Mouse (Mus musculus): ENCODE measurements around the gene 1700066M21Rik.
A peak's percentile ranks its signal among the peaks of the same experiment; 100 is the strongest.

The 1700066M21Rik gene

DNA sequence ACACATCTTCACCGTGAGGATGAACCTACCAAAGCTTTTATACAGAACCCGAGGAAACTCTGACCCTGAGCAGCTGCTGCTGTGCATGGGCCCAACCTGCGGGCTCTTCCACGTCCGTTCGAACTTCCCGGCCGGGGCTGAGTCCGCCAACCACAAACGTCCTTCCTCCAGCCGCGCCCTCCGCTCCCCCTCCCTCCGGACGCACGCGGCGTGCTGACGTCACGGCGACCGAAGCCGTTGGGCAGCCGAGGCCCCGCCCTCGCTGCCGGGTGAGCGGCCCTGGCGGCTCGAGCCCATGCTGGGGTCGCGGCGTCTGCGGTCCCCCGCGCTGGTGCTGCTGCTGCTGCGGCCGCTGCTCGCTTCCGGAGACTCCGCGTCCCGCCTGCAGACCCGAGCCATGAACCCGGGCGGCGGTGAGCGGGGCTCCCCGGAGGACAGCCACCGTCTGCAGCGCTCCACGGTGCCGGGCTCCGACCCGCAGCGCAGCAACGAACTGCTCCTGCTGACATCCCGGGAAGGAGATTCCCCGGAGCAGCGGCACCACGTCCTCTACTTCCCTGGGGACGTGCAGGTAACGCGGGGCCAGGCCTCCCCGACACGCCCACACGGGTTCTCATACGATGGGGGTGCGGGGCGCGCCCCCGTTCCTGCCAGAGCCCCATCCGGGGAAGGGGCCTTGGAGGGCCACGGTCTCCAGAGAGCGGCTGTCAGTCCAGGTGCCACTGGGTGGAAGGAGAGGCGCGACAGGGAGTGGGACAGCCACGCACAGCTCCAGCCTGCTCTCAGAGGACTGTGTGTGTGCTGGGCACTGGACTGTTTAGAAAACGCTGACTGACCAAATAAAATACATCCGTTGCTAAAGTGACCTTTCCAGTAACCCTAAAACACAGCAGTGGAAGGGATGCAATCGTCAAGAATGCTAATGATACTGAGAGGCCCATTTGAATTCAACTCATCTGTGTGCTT, at the start of gene 1700066M21Rik:
1700066M21Rik (plus strand) TSS at position 245 of the 966 bp plus-strand sequence.
- no peak for DNase-seq (ENCODE audit: extremely low read depth, low read depth, low spot score)

DNA sequence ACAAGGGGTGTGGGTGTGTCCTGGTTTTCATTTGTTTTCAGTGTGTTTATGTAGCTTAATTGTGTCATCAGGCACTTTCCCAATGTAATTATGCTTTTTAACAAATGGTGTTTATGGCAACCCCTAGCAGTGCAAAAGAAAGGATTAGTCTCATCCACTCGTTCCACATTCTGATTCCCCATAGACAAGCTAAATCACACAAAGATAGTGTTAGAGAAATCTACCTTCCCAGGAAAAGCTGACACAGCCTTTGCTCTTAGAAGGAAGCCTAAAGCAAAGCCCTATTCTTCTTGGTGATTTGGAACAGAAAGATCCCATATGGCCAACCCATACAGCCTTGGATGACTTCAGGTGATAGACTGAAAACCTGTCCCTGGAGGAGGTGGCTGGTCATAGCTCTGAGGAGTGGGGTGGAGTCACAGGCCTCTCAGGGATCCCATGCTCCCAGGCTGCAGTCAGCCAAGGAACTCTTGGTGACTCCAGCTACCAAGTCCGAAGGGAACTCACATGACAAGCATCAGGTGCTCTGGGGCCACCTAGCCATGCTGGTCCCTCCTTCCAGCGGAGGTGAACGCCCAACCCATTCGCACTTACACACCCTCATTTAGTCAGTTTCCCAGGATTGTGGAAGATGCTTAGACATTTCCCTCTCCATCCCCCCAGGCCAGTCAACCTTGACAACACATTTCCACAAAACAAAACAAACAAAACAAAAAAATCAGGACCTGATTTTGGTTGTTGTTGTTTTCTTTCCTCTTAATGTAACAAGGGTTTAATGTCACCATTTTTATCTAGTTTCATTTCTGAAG, 47.9 kb upstream of the 1700066M21Rik start:
- DNase-seq (ENCODE audit: extremely low read depth, low read depth, low spot score) = no peak

- DNase-seq (ENCODE audit: extremely low read depth, low read depth, low spot score) = peak; percentile 43
Observed at GRCm38 (mm10) chr1:57330228-57330627, 47.2 kb upstream of the 1700066M21Rik start.

DNA sequence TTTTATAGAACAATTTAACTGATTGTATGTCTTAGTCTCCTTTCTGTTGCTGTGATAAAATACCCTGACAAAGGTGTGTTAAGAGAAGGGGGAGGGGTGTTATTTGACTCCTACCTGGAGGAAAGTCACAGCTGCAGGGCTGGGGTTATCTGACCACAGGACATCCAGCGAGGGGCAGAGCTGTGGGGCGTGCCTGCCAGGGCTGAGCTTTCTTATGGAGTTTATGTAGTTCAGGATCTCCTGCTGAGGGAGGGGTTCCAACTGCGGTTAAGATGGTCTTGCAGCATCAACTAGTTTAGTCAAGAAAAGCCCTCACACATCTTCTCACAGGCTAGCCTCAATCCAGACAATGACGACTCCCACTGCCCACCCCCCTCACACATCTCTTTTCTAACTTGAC, 45.4 kb upstream of the 1700066M21Rik start:
- no peak for DNase-seq (ENCODE audit: extremely low read depth, low read depth, low spot score)

DNA sequence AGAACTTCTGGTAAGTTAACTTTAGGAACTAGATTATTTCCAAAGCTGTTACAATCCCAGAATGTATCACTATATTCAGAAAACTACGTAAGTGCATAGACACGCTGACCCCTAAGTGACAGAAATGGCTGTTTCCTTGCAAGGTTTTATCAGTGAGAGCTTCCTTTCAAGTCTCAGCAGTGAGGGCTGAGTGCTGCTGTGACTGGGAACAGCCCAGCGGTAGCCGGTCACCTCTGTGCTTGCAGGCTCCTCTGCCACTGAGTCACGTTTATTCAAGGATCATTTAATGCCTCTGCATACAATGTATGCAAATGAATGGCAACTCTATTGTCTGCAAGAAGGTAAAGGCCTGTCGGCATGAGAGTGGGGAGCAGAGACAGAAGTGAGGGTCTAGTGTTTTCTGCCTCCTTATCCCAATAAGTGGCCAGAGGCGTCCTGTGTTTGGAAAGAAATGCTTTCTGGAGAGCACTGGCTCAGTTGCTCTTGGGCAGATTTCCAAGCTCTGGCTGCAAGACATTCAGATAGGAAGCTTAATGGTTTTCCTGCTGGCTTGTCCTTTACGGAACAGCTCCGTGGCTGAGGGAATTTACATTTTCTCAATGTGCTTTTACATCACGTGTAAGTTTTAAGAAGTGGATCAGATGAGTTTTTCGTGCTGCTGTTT, 43.7 kb upstream of the 1700066M21Rik start:
- peak; percentile 13 for DNase-seq (ENCODE audit: extremely low read depth, low read depth, low spot score)

DNA sequence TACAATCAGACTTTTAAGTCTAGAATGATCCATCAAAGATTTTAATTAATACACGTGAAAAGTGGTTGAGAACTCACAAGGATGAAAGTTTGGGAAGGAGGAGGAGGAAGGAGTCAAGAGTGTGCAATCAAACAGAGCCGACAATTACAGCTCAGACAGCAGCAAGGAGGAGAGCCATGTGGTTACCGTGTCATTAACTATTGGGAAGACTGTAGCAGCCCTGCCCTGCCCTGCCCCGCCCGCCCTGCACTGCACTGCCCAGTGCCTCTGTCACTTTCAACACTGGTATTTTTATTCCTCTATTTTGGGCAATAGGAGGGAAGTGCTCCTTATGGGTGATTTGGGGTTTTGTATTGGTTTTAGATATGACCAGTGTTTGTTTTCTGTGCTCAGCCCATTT, 42.2 kb upstream of the 1700066M21Rik start:
- no peak for DNase-seq (ENCODE audit: extremely low read depth, low read depth, low spot score)

DNA sequence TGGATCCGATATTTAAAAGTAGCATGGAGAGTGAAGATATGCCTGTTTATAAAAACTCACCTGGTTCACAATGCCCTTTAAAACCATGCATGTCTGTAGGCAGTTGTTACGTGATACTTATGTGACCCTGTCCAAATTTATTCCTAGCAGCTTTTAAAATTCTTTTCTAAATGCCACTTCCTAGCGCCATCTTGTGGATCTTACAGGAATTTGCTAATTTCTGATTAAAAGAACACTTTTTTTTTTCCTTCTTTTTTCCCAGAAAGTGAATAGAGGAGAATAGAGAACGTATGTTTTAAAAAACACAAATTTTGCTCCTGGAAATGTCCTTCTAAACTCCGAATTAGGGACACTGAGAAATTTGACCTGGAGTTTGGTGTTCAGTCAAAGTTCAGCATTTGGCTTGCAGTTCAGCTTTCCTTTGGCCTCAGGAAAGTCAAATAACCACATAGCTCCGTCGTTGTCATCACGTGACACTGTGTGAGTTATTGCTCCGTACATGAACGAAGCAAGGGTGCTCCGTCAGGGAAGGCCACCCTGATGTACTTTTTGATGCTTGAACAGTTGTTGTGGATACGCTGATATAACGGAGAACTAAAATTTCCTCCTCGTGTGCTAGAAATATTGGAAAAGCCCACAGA, 38.1 kb upstream of the 1700066M21Rik start:
- no peak for DNase-seq (ENCODE audit: extremely low read depth, low read depth, low spot score)

GRCm38 (mm10) chr1:57341197-57341596, 36.2 kb upstream of the 1700066M21Rik start:
- DNase-seq (ENCODE audit: extremely low read depth, low read depth, low spot score) = no peak

DNA sequence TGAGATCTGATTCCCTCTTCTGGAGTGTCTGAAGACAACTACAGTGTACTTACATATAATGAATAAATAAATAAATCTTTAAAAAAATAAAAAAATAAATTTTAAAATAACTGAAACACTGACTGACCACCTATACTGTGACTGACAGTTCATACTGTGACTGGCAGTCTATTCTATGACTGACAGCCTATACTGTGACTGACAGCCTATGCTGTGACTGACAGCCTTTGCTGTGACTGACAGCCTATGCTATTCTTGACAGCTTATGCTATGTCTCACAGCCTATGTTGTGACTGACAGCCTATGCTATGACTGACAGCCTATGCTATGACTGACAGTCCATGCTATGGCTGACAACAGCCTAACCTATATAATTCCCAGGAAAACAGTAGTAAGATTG, 29.9 kb upstream of the 1700066M21Rik start:
- DNase-seq (ENCODE audit: extremely low read depth, low read depth, low spot score) = no peak

DNA sequence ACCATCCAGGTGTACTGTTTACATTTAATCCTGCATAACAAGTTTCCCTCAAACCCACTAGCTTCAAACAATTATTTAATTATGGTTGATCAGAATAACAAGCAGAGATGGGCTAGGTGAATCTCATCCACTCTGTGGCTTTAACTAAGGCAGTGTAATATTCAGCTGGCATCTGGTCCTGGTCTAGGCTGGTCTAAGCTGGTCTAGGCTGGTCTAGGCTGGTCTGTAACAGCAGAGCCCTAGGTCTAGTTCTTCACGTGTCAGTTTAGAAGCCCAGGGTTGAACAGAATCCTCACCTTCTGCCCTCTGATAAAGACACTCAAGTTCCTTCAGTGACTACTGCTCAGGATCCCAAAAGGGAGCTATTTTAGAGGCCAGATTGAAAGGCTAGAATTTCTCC, 25.5 kb upstream of the 1700066M21Rik start:
- DNase-seq (ENCODE audit: extremely low read depth, low read depth, low spot score) = no peak

DNA sequence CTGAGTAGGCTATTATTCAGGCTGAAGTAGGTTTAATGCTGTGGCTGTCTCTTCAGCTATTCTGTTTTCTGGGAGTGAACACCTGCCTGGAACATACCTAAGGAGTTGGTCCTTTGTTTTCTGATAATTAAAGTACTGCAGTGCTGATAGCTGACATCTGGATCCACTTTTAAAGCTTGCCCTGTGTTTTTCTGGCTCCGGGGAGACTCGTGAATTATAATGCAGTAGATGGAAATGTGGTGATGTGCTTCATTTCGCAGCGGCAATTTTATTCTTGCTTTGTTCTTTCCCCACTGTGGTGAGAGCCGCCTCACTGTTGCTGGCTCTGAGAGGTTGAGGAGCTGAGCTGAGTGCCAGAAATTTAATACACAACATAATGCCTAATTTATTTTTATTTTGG, 18.9 kb upstream of the 1700066M21Rik start:
- no peak for DNase-seq (ENCODE audit: extremely low read depth, low read depth, low spot score)

- peak; percentile 65 for DNase-seq (ENCODE audit: extremely low read depth, low read depth, low spot score)
Observed at GRCm38 (mm10) chr1:57367446-57367845, 10.0 kb upstream of the 1700066M21Rik start.

DNA sequence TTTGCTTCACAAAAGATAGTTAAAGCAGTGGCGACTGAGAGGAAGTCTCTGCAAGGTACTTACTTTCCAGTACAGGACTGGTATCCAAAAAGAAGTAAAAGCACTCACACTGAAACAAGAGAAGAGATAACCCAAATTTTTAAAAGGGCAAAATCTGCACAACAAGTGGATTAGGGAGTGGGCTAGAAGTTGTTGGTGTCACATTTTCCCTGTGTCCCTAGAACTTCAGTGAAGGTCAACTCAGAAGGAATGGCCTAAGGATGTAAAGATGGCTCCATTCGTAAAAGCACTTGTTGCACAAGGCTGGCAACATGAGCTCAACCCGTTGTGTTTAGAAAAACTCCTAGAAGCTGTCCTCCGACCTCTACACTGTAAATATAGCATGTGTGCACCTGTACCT, 8.3 kb upstream of the 1700066M21Rik start:
- no peak for DNase-seq (ENCODE audit: extremely low read depth, low read depth, low spot score)

DNA sequence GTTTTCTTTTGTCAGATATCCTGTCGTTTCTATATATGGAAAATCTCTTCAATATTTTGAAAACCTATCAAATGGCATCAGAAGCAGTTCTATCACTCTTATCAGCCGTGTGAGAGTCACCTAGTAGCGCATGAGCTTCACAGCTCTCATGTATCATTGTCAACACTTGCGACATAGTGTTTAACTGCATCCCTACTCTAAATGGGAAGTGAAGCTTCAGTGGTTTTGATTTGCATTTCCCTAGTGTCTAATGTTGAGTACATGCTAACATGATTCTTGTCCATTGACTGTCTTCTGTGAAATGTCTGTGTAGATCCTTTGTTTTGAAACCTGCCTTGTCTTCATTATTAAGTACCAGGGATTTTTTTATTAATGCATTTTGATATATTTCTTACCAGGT, 7.0 kb upstream of the 1700066M21Rik start:
- no peak for DNase-seq (ENCODE audit: extremely low read depth, low read depth, low spot score)

DNA sequence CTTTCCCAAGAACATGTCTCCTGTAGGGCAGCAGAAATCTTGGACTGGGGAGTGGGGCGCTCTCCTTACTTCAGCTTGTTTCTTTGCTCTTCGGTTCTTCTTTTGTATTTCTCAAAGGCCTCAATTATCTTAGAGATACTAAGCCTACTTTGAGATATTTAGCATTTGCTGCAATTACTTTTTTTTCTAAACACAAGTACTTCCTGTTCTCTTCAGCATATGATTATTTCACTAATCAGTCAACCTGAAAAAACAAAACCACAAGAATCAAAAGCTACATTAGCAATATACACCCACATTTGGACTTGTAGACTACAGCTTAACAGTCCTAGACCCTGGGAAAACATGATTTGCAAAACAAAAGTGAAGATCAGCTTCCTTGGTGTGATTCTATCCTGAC, 2.1 kb upstream of the 1700066M21Rik start:
- DNase-seq (ENCODE audit: extremely low read depth, low read depth, low spot score) = no peak

DNA sequence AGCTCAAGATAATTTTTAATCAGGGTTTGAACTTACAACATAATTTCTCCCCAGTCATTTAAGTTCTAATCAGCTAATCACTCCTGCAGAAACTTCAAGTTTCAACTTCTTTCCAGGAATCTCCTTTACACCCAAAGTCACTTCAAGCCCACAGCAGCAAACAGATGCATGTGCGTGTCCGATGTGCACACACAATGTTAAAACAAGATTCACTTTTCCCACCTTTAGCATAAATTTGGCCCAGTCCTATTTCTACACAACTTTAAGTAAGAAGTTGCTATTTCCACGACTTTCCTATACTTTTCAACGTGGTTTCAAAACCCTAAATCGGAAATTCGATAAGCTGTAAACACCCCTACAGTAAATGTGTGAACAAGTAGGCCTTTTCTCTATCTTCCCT, 614 bp upstream of the 1700066M21Rik start:
- DNase-seq (ENCODE audit: extremely low read depth, low read depth, low spot score) = no peak

- DNase-seq (ENCODE audit: extremely low read depth, low read depth, low spot score) = no peak
Observed at GRCm38 (mm10) chr1:57386519-57386918, 9.1 kb downstream of the 1700066M21Rik start.

DNA sequence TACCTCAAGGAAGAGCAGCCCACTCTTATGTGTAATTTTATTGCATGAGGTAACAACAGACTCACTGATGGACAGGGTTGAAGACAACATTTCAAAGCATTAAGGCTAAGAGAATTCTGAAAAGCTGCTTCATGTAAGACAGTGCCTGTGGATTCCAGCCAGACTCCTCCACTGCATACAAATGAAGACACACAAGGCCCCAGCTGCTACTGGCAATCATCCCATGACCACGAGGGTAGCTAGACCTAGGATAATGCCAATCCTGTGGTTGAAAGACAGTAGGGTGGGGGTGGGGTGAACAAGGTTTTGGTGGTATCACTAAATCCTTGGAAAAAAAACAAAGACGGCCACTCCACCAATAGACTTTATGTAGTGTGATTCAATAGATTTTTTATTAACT, 10.5 kb downstream of the 1700066M21Rik start:
- no peak for DNase-seq (ENCODE audit: extremely low read depth, low read depth, low spot score)

- DNase-seq (ENCODE audit: extremely low read depth, low read depth, low spot score) = peak; percentile 75
Observed at GRCm38 (mm10) chr1:57388402-57389155, 11.2 kb downstream of the 1700066M21Rik start.

All from fat pad, adult 2 months (tissue).